Mouse (Mus musculus) kidney, embryonic 16.5 days (tissue): Measurements from ENCODE around the gene Dph2. TPM values are rescaled to one million over a fixed set of nuclear protein-coding genes. Genes with fewer than 3 reads are reported as not detected.

Source experiments
- ATAC-seq: fragments of 200-750 bp; cut with Nextera tagmentation; 2 replicates; pipeline ENCODE4 v1.8.0; 2017; ENCODE audit warnings: moderate TSS enrichment; ENCODE audit not compliant: low FRiP score, low TSS enrichment
- H3K27ac ChIP-seq: fragments of 300-500 bp; sonication (generic); 2 replicates; pipeline ENCODE4 v1.5.1; 2014; ENCODE audit warnings: low read length
- H3K27me3 ChIP-seq: fragments of 300-500 bp; sonication (generic); 2 replicates; pipeline ENCODE4 v1.6.1; 2014; ENCODE audit warnings: low read length, control low read depth, mixed read lengths; ENCODE audit not compliant: insufficient read depth
- H3K36me3 ChIP-seq: fragments of 300-500 bp; sonication (generic); 2 replicates; pipeline ENCODE4 v1.6.1; 2014; ENCODE audit warnings: low read length, control low read depth, mixed read lengths; ENCODE audit not compliant: insufficient read depth
- H3K4me1 ChIP-seq: fragments of 300-500 bp; sonication (generic); 2 replicates; pipeline ENCODE4 v1.6.1; 2014; ENCODE audit warnings: low read length, control low read depth, mixed read lengths; ENCODE audit not compliant: insufficient read depth
- H3K4me2 ChIP-seq: fragments of 300-500 bp; sonication (generic); replicated peaks from 2 replicates; pipeline ENCODE4 v1.6.1; 2014; ENCODE audit warnings: low read depth, low read length
- H3K4me3 ChIP-seq: fragments of 300-500 bp; sonication (generic); 2 replicates; pipeline ENCODE4 v1.5.1; 2014; ENCODE audit warnings: mild to moderate bottlenecking, low read length
- H3K9ac ChIP-seq: fragments of 300-500 bp; sonication (generic); replicated peaks from 2 replicates; pipeline ENCODE4 v1.6.1; 2014; ENCODE audit warnings: low read length
- H3K9me3 ChIP-seq: fragments of 300-500 bp; sonication (generic); 2 replicates; pipeline ENCODE4 v1.6.1; 2016; ENCODE audit warnings: low read length, control low read depth
- WGBS: fragments of 180-500 bp; shearing (Covaris S2); extraction: QIAGEN DNeasy Blood & Tissue Kit; methylation state at CpG from one replicate; pipeline ENCODE4 v1.1.7; 2014; 5-methylcytosine and 5-hydroxymethylcytosine counted together
- polyA plus RNA-seq: library from polyadenylated mRNA; unstranded; fragments of >200 nt; fragmentation: Nextera tagmentation; extraction: Ambion mirVana; gene quantifications from 2 replicates; pipeline ENCODE4 v1.2.1, GENCODE M21; 2015

Gene Dph2
- polyA plus RNA-seq, 1 experiment from 2014 or later: 22.1 TPM

GRCm38 (mm10) chr4:117867823-117868222, 24.0 kb downstream of the Dph2 start:
- Histone ChIP-seq H3K27ac (no peak overlapping the region), H3K9ac (no peak overlapping the region), H3K9me3 (no peaks in the 10 kb centered on the region), H3K27me3 (no peaks in the 10 kb centered on the region), H3K4me2 (peak overlapping the region; percentile 28; the same call in 1 of the 2 replicates), H3K4me1 (peaks cover 21% of the 10 kb centered on the region), H3K36me3 (no peaks in the 10 kb centered on the region), H3K4me3 (no peak overlapping the region)
- no peak for ATAC-seq
- WGBS: 15% methylated on average over 24 of the region's 24 CpGs

GRCm38 (mm10) chr4:117867000-117867399, 24.8 kb downstream of the Dph2 start:
- 66% methylated on average over 6 of the region's 6 CpGs for WGBS
- Histone ChIP-seq H3K36me3 (no peaks in the 10 kb centered on the region), H3K4me2 (no peak overlapping the region), H3K4me3 (no peak overlapping the region), H3K27me3 (no peaks in the 10 kb centered on the region), H3K9ac (no peak overlapping the region), H3K27ac (no peak overlapping the region), H3K9me3 (no peaks in the 10 kb centered on the region), H3K4me1 (peaks cover 13% of the 10 kb centered on the region)
- ATAC-seq: no peak

GRCm38 (mm10) chr4:117866083-117866482, 25.7 kb downstream of the Dph2 start:
- no peak overlapping the region for H3K4me2 ChIP-seq
- peak overlapping the region; percentile 12; the same call in 1 of the 2 replicates for H3K9ac ChIP-seq
- peak; percentile 81 for ATAC-seq
- H3K4me1 ChIP-seq: peaks cover 11% of the 10 kb centered on the region
- no peaks in the 10 kb centered on the region for H3K27me3 ChIP-seq
- WGBS: 25% methylated on average over 9 of the region's 9 CpGs
- peak overlapping the region; percentile 81 for H3K27ac ChIP-seq
- no peaks in the 10 kb centered on the region for H3K36me3 ChIP-seq
- H3K9me3 ChIP-seq: no peaks in the 10 kb centered on the region
- H3K4me3 ChIP-seq: no peak overlapping the region

GRCm38 (mm10) chr4:117862823-117863222, 29.0 kb downstream of the Dph2 start:
- no peaks in the 10 kb centered on the region for H3K9me3 ChIP-seq
- H3K4me3 ChIP-seq: no peak overlapping the region
- H3K4me2 ChIP-seq: no peak overlapping the region
- H3K27ac ChIP-seq: no peak overlapping the region
- H3K9ac ChIP-seq: no peak overlapping the region
- WGBS: 54% methylated on average over 4 of the region's 4 CpGs
- H3K4me1 ChIP-seq: peaks cover 11% of the 10 kb centered on the region
- no peaks in the 10 kb centered on the region for H3K36me3 ChIP-seq
- H3K27me3 ChIP-seq: no peaks in the 10 kb centered on the region
- no peak for ATAC-seq

GRCm38 (mm10) chr4:117860570-117860969, 31.3 kb downstream of the Dph2 start:
- Histone ChIP-seq H3K4me1 (peaks cover 3% of the 10 kb centered on the region), H3K27me3 (no peaks in the 10 kb centered on the region), H3K27ac (no peak overlapping the region), H3K4me2 (no peak overlapping the region), H3K9me3 (no peaks in the 10 kb centered on the region), H3K4me3 (no peak overlapping the region), H3K9ac (no peak overlapping the region), H3K36me3 (peaks cover 8% of the 10 kb centered on the region)
- no peak for ATAC-seq
- WGBS: 79% methylated on average over 9 of the region's 9 CpGs

GRCm38 (mm10) chr4:117858794-117859193, 33.0 kb downstream of the Dph2 start:
- ATAC-seq: peak; percentile 67; the same call in 1 of the 2 replicates
- no peak overlapping the region for H3K9ac ChIP-seq
- no peaks in the 10 kb centered on the region for H3K4me1 ChIP-seq
- no peak overlapping the region for H3K4me2 ChIP-seq
- 84% methylated on average over 3 of the region's 3 CpGs for WGBS
- no peaks in the 10 kb centered on the region for H3K27me3 ChIP-seq
- H3K36me3 ChIP-seq: peaks cover 8% of the 10 kb centered on the region
- H3K4me3 ChIP-seq: no peak overlapping the region
- H3K9me3 ChIP-seq: no peaks in the 10 kb centered on the region
- H3K27ac ChIP-seq: no peak overlapping the region

GRCm38 (mm10) chr4:117855146-117855545, 36.7 kb downstream of the Dph2 start:
- H3K4me1 ChIP-seq: no peaks in the 10 kb centered on the region
- 80% methylated on average over 9 of the region's 9 CpGs for WGBS
- ATAC-seq: no peak
- H3K36me3 ChIP-seq: peaks cover 8% of the 10 kb centered on the region
- H3K27ac ChIP-seq: no peak overlapping the region
- no peak overlapping the region for H3K4me2 ChIP-seq
- H3K27me3 ChIP-seq: no peaks in the 10 kb centered on the region
- H3K9me3 ChIP-seq: no peaks in the 10 kb centered on the region
- H3K9ac ChIP-seq: no peak overlapping the region
- no peak overlapping the region for H3K4me3 ChIP-seq

- Histone ChIP-seq H3K27ac (no peak overlapping the region), H3K9ac (no peak overlapping the region), H3K27me3 (no peaks in the 10 kb centered on the region), H3K4me1 (no peaks in the 10 kb centered on the region), H3K36me3 (peaks cover 8% of the 10 kb centered on the region), H3K4me3 (no peak overlapping the region), H3K4me2 (no peak overlapping the region), H3K9me3 (no peaks in the 10 kb centered on the region)
- WGBS: 82% methylated on average over 10 of the region's 10 CpGs
- no peak for ATAC-seq
Measured at GRCm38 (mm10) chr4:117852152-117852868, 39.5 kb downstream of the Dph2 start.

- no peak overlapping the region for H3K27ac ChIP-seq
- H3K4me1 ChIP-seq: no peaks in the 10 kb centered on the region
- 0 out of 2 replicates have a peak, but pooled peaks cover 5% of the 10 kb centered on the region for H3K36me3 ChIP-seq
- no peak overlapping the region for H3K4me3 ChIP-seq
- no peaks in the 10 kb centered on the region for H3K27me3 ChIP-seq
- no peak overlapping the region for H3K4me2 ChIP-seq
- H3K9me3 ChIP-seq: no peaks in the 10 kb centered on the region
- WGBS: 68% methylated on average over 7 of the region's 7 CpGs
- no peak overlapping the region for H3K9ac ChIP-seq
- peak; percentile 36; the same call in 1 of the 2 replicates for ATAC-seq
Measured at GRCm38 (mm10) chr4:117850871-117851270, 41.0 kb downstream of the Dph2 start.

- Histone ChIP-seq H3K27me3 (no peaks in the 10 kb centered on the region), H3K4me3 (no peak overlapping the region), H3K36me3 (0 out of 2 replicates have a peak, but pooled peaks cover 7% of the 10 kb centered on the region), H3K4me2 (no peak overlapping the region), H3K27ac (no peak overlapping the region), H3K9ac (no peak overlapping the region), H3K9me3 (no peaks in the 10 kb centered on the region), H3K4me1 (no peaks in the 10 kb centered on the region)
- WGBS: 76% methylated on average over 7 of the region's 7 CpGs
- ATAC-seq: no peak
Measured at GRCm38 (mm10) chr4:117850176-117850575, 41.7 kb downstream of the Dph2 start.
